Mouse (Mus musculus) right cerebral cortex, postnatal 4 days (tissue): ENCODE results near the gene 1700021F07Rik.

Experiments
- DNase-seq: peaks from one replicate; pipeline ENCODE4 v3.0.0-alpha.2; 2022

The 1700021F07Rik gene

GRCm38 (mm10) chr2:173563336-173563735 is 41.0 kb downstream of the 1700021F07Rik start:
- peak; percentile 52 for DNase-seq

- DNase-seq, result no peak
Measured at GRCm38 (mm10) chr2:173564179-173564578, 41.8 kb downstream of the 1700021F07Rik start.
